In genomic region chr6:95223537-95223936, GRCm38 (mm10) we compare ENCODE assay signal across 8 mouse cellular contexts.
DNase-seq lines count a peak whose midpoint lies in the region; ATAC-seq and TF ChIP-seq lines count a peak whose summit lies in the region.

No protein-coding gene starts in this region.

- WGBS in forebrain, embryonic 16.5 days, result 24% methylated on average over 7 of the region's 7 CpGs
- 28% methylated on average over 7 of the region's 7 CpGs for WGBS in hindbrain, embryonic 14.5 days
- 33% methylated on average over 7 of the region's 7 CpGs for WGBS in midbrain, embryonic 12.5 days
- WGBS in spleen, adult 2 months, result 22% methylated on average over 7 of the region's 7 CpGs

- peak; percentile 60; the same call in 1 of the 2 replicates for TF ChIP-seq CTCF in spleen, adult 2 months (IDR thresholded peaks at IDR 0.05; ENCODE audit: extremely low read depth, insufficient read depth, insufficient read length, insufficient replicate concordance)

- H3K27ac ChIP-seq in forebrain, embryonic 16.5 days (ENCODE audit: low read length), result no peak overlapping the region
- H3K27ac ChIP-seq in hindbrain, embryonic 14.5 days, result no peak overlapping the region
- H3K27ac ChIP-seq in midbrain, embryonic 12.5 days (replicated peaks), result no peak overlapping the region
- H3K27ac ChIP-seq in spleen, adult 2 months (ENCODE audit: insufficient read depth, low read length), result no peak overlapping the region

- H3K4me1 ChIP-seq in forebrain, embryonic 16.5 days (replicated peaks; ENCODE audit: control insufficient read depth, insufficient read depth, low read length), result no peaks in the 10 kb centered on the region
- H3K4me1 ChIP-seq in hindbrain, embryonic 14.5 days (replicated peaks; ENCODE audit: control insufficient read depth, insufficient read depth, low read length), result no peaks in the 10 kb centered on the region
- no peaks in the 10 kb centered on the region for H3K4me1 ChIP-seq in midbrain, embryonic 12.5 days
- no peaks in the 10 kb centered on the region for H3K4me1 ChIP-seq in spleen, adult 2 months (ENCODE audit: control insufficient read depth, insufficient read depth, insufficient read length)

- H3K4me2 ChIP-seq in forebrain, embryonic 16.5 days (ENCODE audit: low read length), result no peak overlapping the region
- H3K4me2 ChIP-seq in hindbrain, embryonic 14.5 days (replicated peaks), result no peak overlapping the region
- H3K4me2 ChIP-seq in midbrain, embryonic 12.5 days (replicated peaks), result no peak overlapping the region

- no peak overlapping the region for H3K9ac ChIP-seq in forebrain, embryonic 16.5 days (replicated peaks; ENCODE audit: low read depth, low read length)
- H3K9ac ChIP-seq in hindbrain, embryonic 14.5 days, result no peak overlapping the region
- no peak overlapping the region for H3K9ac ChIP-seq in midbrain, embryonic 12.5 days (replicated peaks)

- H3K9me3 ChIP-seq in forebrain, embryonic 16.5 days (ENCODE audit: control insufficient read depth, low read length), result no peaks in the 10 kb centered on the region
- H3K9me3 ChIP-seq in hindbrain, embryonic 14.5 days (ENCODE audit: control insufficient read depth, low read length), result no peaks in the 10 kb centered on the region
- H3K9me3 ChIP-seq in midbrain, embryonic 12.5 days, result no peaks in the 10 kb centered on the region

- DNase-seq in T-cell, adult 2 months (ENCODE audit: low spot score), result peak; percentile 23
- DNase-seq in hindbrain, embryonic 14.5 days (ENCODE audit: low spot score), result peak; percentile 93
- DNase-seq in left cerebral cortex, adult 11 months (ENCODE audit: low spot score), result peak; percentile 68
- DNase-seq in spleen, adult 2 months (ENCODE audit: low read depth in 1 of 2, low spot score in 2 of 2), result peak; percentile 7 to 43

- no peak for TF ChIP-seq POLR2A in spleen, adult 2 months (IDR thresholded peaks at IDR 0.05; ENCODE audit: low read depth, low read length)

- ATAC-seq in cerebellum, adult (ENCODE audit: insufficient number of reproducible peaks, low FRiP score, low TSS enrichment), result peak; percentile 88
- ATAC-seq in forebrain, embryonic 16.5 days, result peak; percentile 72
- peak; percentile 65; the same call in 1 of the 2 replicates for ATAC-seq in hindbrain, embryonic 14.5 days (ENCODE audit: low FRiP score)
- peak; percentile 65; the same call in 1 of the 2 replicates for ATAC-seq in midbrain, embryonic 12.5 days (ENCODE audit: low FRiP score, low read depth)
- no peak for ATAC-seq in inflammation-experienced regulatory T-cells, adult 6 months

- H3K36me3 ChIP-seq in forebrain, embryonic 16.5 days (ENCODE audit: control insufficient read depth, insufficient read depth), result no peaks in the 10 kb centered on the region
- no peaks in the 10 kb centered on the region for H3K36me3 ChIP-seq in hindbrain, embryonic 14.5 days (replicated peaks; ENCODE audit: control insufficient read depth, insufficient read depth)
- H3K36me3 ChIP-seq in midbrain, embryonic 12.5 days, result no peaks in the 10 kb centered on the region
- no peaks in the 10 kb centered on the region for H3K36me3 ChIP-seq in spleen, adult 2 months (ENCODE audit: control insufficient read depth, insufficient read depth, low read length)

- no peaks in the 10 kb centered on the region for H3K27me3 ChIP-seq in forebrain, embryonic 16.5 days (replicated peaks; ENCODE audit: control insufficient read depth, insufficient read depth, low read length)
- no peaks in the 10 kb centered on the region for H3K27me3 ChIP-seq in hindbrain, embryonic 14.5 days (ENCODE audit: control insufficient read depth, insufficient read depth, low read length)
- H3K27me3 ChIP-seq in midbrain, embryonic 12.5 days, result no peaks in the 10 kb centered on the region
- H3K27me3 ChIP-seq in spleen, adult 2 months (ENCODE audit: control insufficient read depth, insufficient read depth, low read length), result no peaks in the 10 kb centered on the region

- H3K4me3 ChIP-seq in forebrain, embryonic 16.5 days (replicated peaks; ENCODE audit: low read length), result no peak overlapping the region
- H3K4me3 ChIP-seq in hindbrain, embryonic 14.5 days (replicated peaks; ENCODE audit: low read length), result no peak overlapping the region
- H3K4me3 ChIP-seq in midbrain, embryonic 12.5 days, result no peak overlapping the region
- H3K4me3 ChIP-seq in spleen, adult 2 months (ENCODE audit: extremely low read depth, insufficient read depth, insufficient read length), result no peak overlapping the region

Comparison
In these comparisons a context has a peak if more than half of its experiments do, and no peak if none do; other contexts are left out.
1. DNase-seq: peak in every context shown above with its lines; median percentile 93 in hindbrain, embryonic 14.5 days; 68 in left cerebral cortex, adult 11 months; 25 in spleen, adult 2 months; 23 in T-cell, adult 2 months.